Mouse (Mus musculus) neural tube, postnatal 0 days (tissue): ENCODE measurements around the gene Ccdc117. TPM values are rescaled to one million over a fixed set of nuclear protein-coding genes. Genes with fewer than 3 reads are reported as not detected.

ENCODE experiments used
- polyA plus RNA-seq: library from polyadenylated mRNA; unstranded; fragments of >200 nt; fragmentation: Nextera tagmentation; extraction: Ambion mirVana; gene quantifications from 2 replicates; pipeline ENCODE4 v1.2.1, GENCODE M21; 2015

Ccdc117 gene
- 6.5 and 7.3 TPM in 2 replicates for polyA plus RNA-seq

DNA sequence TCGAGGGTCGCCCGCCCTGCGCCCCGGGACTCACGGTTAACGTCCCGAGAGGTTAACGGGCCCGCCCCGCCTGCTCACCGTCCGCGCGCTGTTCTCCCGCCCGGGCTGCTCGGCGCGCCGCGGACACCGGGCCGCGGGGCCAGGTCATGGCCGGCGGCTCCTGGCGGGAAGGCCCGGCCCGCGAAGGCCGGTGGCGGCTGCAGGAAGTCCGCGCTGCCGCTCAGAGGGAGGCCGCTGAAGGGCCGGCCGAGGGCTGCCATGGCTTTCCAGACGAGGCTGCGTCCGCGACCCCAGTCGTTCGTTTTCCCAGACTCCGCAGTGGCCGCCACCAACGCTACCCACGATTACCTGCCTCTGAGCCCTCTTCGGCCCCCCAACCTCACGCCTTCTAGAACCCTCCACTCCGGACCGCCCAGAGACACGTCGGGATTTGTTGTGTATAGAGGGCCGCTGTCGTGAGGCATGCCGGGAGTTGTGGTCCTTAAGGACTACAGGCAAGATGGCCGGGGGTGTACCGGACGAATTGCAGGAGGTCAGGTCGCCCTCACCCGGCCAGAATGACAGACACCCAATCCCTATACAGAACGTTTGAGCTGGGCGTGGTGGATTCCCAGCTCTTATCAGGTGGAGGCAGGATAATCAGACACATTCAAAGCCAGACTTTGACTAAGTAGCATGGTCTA lies at the start of gene Ccdc117:
Gene Ccdc117 (minus strand): TSS at position 389 of the 683 bp plus-strand sequence.

DNA sequence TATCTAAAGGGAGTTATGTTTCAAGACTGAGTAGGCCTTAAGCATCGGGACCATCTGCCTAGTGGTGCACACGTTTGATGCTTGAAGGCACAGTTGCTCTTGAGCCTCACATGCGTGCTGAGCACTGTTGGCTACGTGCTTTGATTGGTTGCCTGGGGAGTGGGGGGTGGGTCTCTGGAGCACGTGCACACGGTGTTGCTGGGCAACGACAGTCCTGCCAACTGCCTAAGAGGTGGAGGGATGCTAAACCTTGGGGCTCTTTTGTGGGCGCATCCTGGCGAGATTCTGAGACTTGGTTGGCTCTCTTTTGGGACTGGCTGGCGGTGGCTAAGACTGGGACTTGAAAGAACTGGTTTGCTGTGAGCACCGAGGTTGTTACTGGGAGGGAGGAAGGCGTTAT lies 27.5 kb upstream of the Ccdc117 start, which contains the start of gene Ankrd36:
Gene Ankrd36 (plus strand): TSS at position 211 of the 400 bp plus-strand sequence.

GRCm38 (mm10) chr11:5520412-5521265 lies 21.3 kb downstream of the Ccdc117 start, which contains the start of gene Xbp1:
Gene Xbp1 (plus strand): TSS chr11:5520659.

Other genes starting within 250 kb of the Ccdc117 start
- 9.4 and 9.6 TPM in 2 replicates for gene Znrf3, start 97.3 kb downstream of the Ccdc117 start, polyA plus RNA-seq
- 112 and 117 TPM in 2 replicates for gene Xbp1, start 21.5 kb downstream of the Ccdc117 start, polyA plus RNA-seq
- 0.27 TPM in 1 of 2 replicates, not detected in the other for gene Ankrd36, start 27.5 kb upstream of the Ccdc117 start, polyA plus RNA-seq
- gene Mrps24, start 173.5 kb upstream of the Ccdc117 start, polyA plus RNA-seq: 256 and 264 TPM in 2 replicates
- gene Urgcp, start 220.2 kb upstream of the Ccdc117 start, polyA plus RNA-seq: 29.6 and 30.7 TPM in 2 replicates
- 107 and 120 TPM in 2 replicates for gene Dbnl, start 246.3 kb upstream of the Ccdc117 start, polyA plus RNA-seq